Mouse (Mus musculus) megakaryocyte-erythroid progenitor cell, adult 5-6 weeks (primary cell): ENCODE results near the gene Rbm39. TPM values are rescaled to one million over a fixed set of nuclear protein-coding genes. Genes with fewer than 3 reads are reported as not detected.
"Not testable (repeated sequence)": the region's sequence is repeated elsewhere in the genome, so short reads cannot be mapped to it uniquely, and the experiment has no call there.

Experiments
- ATAC-seq: replicated peaks from 2 replicates; pipeline ENCODE4 v1.8.0; 2016; ENCODE audit warnings: mild to moderate bottlenecking, inconsistent platforms; ENCODE audit not compliant: severe bottlenecking, poor library complexity, low FRiP score, low TSS enrichment
- total RNA-seq, 2 experiments: library from RNA; stranded (forward) in 1 of 2; stranded (reverse) in 1 of 2; fragments of 200-1000, 215-1000 nt in 1 of 2; fragments of >200 nt in 1 of 2; fragmentation: Nextera tagmentation in 1 of 2; gene quantifications; 2 replicates each; pipeline ENCODE4 v1.2.3; 2014 to 2017

The Rbm39 gene
- total RNA-seq, 2 experiments from 2014 or later: 390 to 690 TPM

DNA sequence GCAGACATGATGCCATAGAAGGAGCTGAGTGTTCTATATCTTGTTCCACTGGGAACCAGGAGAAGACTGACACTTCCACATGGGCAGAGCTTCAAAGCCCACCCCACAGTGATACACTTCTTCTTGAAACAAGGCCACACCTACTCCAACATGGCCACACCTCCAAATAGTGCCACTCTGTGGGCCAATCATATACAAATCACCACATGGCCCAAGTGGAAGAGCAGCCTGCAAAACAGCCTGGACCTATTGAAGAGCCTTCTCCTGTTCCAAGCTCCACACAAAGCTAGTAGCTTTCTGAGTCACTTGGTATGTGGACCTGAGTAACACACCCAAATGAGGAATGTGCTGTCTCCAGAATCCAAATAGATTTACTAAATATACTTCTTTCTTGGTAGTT, 60.5 kb downstream of the Rbm39 start:
- ATAC-seq: no peak

DNA sequence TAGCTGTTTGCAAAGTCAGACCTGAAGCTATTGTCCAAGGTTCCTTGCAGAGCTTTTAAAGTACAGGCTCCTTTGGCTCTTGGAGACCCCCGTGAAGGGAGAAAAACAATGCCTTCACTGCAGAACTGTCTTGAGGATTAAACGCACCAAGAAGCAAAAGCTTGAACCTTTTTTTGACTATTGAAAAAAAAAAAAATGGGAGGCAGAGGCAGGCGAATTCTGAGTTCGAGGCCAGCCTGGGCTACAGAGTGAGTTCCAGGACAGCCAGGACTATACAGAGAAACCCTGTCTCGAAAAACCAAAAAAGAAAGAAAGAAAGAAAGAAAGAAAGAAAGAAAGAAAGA, 68.0 kb downstream of the Rbm39 start:
- ATAC-seq: not testable (repeated sequence)

DNA sequence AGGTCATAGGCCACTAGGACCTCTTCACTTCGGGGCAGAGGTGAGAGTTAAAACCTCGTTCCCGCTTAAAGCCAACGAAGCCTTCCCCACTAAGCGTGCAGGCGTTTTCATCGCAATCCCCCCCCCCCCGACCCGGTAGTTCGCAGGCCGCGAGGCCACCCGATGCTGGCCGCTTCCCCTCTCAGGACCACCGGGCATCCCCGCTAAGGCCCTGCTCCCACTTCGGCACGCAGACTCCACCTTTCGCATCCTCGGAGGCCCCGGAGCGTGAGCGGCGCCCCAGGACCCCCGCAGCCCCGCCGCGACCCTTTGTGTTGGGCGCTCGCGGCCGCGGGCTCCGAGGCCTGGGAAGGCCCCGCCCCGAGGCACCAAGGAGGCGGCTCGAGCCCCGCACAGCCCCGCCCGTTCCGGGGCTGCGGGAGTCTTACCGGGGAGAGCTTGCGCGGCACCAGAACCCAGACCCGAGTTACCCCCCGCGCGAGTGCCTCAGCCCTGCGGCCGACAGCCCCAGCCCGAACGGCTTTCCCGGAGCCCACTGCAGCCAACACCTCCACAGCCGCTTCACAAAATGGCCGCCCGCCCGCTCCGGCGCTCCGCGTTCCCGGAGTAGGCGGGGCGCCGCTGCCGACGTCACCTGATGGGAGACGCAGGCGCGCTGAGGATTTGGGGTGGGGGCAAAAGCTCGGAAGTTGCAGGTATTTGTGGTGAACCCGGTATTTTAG, 68.5 kb downstream of the Rbm39 start, which contains the start of the genes Cpne1 and Rbm12:
TSS of gene Cpne1 (minus strand) at position 608 of the 722 bp plus-strand sequence.
TSS of gene Rbm12 (minus strand) at position 621 of the 722 bp plus-strand sequence.
- peak; percentile 88 for ATAC-seq

DNA sequence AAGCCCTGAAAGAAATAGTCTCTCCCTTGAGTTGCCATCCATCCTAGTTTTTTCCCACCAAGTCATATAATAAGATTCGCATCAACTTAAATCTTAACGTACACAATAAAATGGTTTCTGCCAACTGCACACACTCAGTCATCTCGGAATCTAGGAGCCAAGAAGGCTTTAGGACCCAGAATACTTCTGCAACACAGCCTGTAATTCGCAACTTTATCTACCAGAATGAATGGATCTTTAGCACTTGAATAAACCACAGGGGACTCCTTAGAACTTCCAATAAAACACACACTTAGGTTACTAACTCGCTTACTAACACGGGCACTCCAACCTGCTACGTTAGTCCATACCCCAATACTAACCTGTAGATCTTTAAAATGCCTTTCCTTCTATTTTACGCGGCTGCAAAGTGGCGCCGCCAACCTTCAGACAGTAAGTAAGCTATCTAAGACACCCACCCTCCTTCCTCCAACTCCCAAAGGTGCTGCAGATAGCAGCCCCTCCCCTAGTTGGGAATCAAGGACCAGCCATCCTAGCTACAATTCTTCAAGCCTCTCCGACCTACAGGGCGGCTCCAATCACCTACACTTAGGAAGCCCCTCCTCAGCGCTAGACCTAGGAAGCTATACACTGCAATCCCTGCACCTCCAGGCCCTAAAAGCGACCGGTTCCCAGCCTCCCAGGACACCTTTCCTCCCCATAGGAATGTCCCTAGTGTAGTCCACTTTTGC, 69.2 kb downstream of the Rbm39 start:
- peak; percentile 63 for ATAC-seq

Other genes with a start within 250 kb of the Rbm39 start
- gene Uqcc1, start 249.9 kb downstream of the Rbm39 start, total RNA-seq (2014; fragmentation: Nextera tagmentation): 33.6 and 42.4 TPM in 2 replicates
- 63.6 and 72.4 TPM in 2 replicates for gene Uqcc1, start 249.9 kb downstream of the Rbm39 start, total RNA-seq (2017)
- gene Gm15557, start 239.5 kb downstream of the Rbm39 start, total RNA-seq (2014; fragmentation: Nextera tagmentation): not detected in 2 replicates
- gene Gm15557, start 239.5 kb downstream of the Rbm39 start, total RNA-seq (2017): not detected in 2 replicates
- not detected in 2 replicates for gene Gdf5, start 234.9 kb downstream of the Rbm39 start, total RNA-seq (2014; fragmentation: Nextera tagmentation)
- gene Gdf5, start 234.9 kb downstream of the Rbm39 start, total RNA-seq (2017): not detected in 2 replicates
- gene Cep250, start 223.8 kb downstream of the Rbm39 start, total RNA-seq (2014; fragmentation: Nextera tagmentation): 22.0 and 26.1 TPM in 2 replicates
- gene Cep250, start 223.8 kb downstream of the Rbm39 start, total RNA-seq (2017): 23.9 and 27.9 TPM in 2 replicates
- 0.37 and 1.3 TPM in 2 replicates for gene 6430550D23Rik, start 172.3 kb downstream of the Rbm39 start, total RNA-seq (2014; fragmentation: Nextera tagmentation)
- 7.0 TPM in 1 of 2 replicates, not detected in the other for gene 6430550D23Rik, start 172.3 kb downstream of the Rbm39 start, total RNA-seq (2017)
- 160 TPM in 2 replicates for gene Ergic3, start 172.2 kb downstream of the Rbm39 start, total RNA-seq (2014; fragmentation: Nextera tagmentation)
- 68.0 and 100 TPM in 2 replicates for gene Ergic3, start 172.2 kb downstream of the Rbm39 start, total RNA-seq (2017)
- gene Fer1l4, start 127.3 kb downstream of the Rbm39 start, total RNA-seq (2014; fragmentation: Nextera tagmentation): not detected in 2 replicates
- not detected in 2 replicates for gene Fer1l4, start 127.3 kb downstream of the Rbm39 start, total RNA-seq (2017)
- 1.6 and 5.0 TPM in 2 replicates for gene Spag4, start 115.1 kb downstream of the Rbm39 start, total RNA-seq (2014; fragmentation: Nextera tagmentation)
- 1.8 TPM in 1 of 2 replicates, not detected in the other for gene Spag4, start 115.1 kb downstream of the Rbm39 start, total RNA-seq (2017)
- gene Cpne1, start 68.3 kb downstream of the Rbm39 start, total RNA-seq (2014; fragmentation: Nextera tagmentation): 28.7 and 29.6 TPM in 2 replicates
- gene Cpne1, start 68.3 kb downstream of the Rbm39 start, total RNA-seq (2017): 15.0 and 19.9 TPM in 2 replicates
- 57.8 and 58.4 TPM in 2 replicates for gene Rbm12, start 68.3 kb downstream of the Rbm39 start, total RNA-seq (2014; fragmentation: Nextera tagmentation)
- gene Rbm12, start 68.3 kb downstream of the Rbm39 start, total RNA-seq (2017): 48.4 and 48.5 TPM in 2 replicates
- 9.2 and 16.3 TPM in 2 replicates for gene Gm28036, start 53.1 kb downstream of the Rbm39 start, total RNA-seq (2014; fragmentation: Nextera tagmentation)
- 30.6 and 54.8 TPM in 2 replicates for gene Gm28036, start 53.1 kb downstream of the Rbm39 start, total RNA-seq (2017)
- gene Romo1, start 36.2 kb downstream of the Rbm39 start, total RNA-seq (2014; fragmentation: Nextera tagmentation): 197 and 326 TPM in 2 replicates
- 12.3 and 18.2 TPM in 2 replicates for gene Romo1, start 36.2 kb downstream of the Rbm39 start, total RNA-seq (2017)
- gene Nfs1, start 36.1 kb downstream of the Rbm39 start, total RNA-seq (2014; fragmentation: Nextera tagmentation): 82.6 and 85.5 TPM in 2 replicates
- gene Nfs1, start 36.1 kb downstream of the Rbm39 start, total RNA-seq (2017): 58.6 and 61.5 TPM in 2 replicates
- 29.2 and 31.5 TPM in 2 replicates for gene Phf20, start 16.2 kb upstream of the Rbm39 start, total RNA-seq (2014; fragmentation: Nextera tagmentation)
- 56.1 and 84.1 TPM in 2 replicates for gene Phf20, start 16.2 kb upstream of the Rbm39 start, total RNA-seq (2017)
- 1.4 and 7.1 TPM in 2 replicates for gene Cnbd2, start 132.1 kb upstream of the Rbm39 start, total RNA-seq (2014; fragmentation: Nextera tagmentation)
- gene Cnbd2, start 132.1 kb upstream of the Rbm39 start, total RNA-seq (2017): 5.2 and 9.3 TPM in 2 replicates
- 4.1 TPM in 2 replicates for gene Scand1, start 132.5 kb upstream of the Rbm39 start, total RNA-seq (2014; fragmentation: Nextera tagmentation)
- gene Scand1, start 132.5 kb upstream of the Rbm39 start, total RNA-seq (2017): 16.5 and 48.7 TPM in 2 replicates
- not detected in 2 replicates for gene Epb41l1, start 240.7 kb upstream of the Rbm39 start, total RNA-seq (2014; fragmentation: Nextera tagmentation)
- gene Epb41l1, start 240.7 kb upstream of the Rbm39 start, total RNA-seq (2017): 0.15 TPM in 1 of 2 replicates, not detected in the other